Mouse (Mus musculus) induced T-regulatory cell, adult 2 months (primary cell): ENCODE measurements around the gene Slc24a3.

ENCODE experiments used
- DNase-seq: peaks from one replicate; pipeline ENCODE4 v3.0.0-alpha.2; 2012; ENCODE audit warnings: low read depth

Slc24a3 gene

DNA sequence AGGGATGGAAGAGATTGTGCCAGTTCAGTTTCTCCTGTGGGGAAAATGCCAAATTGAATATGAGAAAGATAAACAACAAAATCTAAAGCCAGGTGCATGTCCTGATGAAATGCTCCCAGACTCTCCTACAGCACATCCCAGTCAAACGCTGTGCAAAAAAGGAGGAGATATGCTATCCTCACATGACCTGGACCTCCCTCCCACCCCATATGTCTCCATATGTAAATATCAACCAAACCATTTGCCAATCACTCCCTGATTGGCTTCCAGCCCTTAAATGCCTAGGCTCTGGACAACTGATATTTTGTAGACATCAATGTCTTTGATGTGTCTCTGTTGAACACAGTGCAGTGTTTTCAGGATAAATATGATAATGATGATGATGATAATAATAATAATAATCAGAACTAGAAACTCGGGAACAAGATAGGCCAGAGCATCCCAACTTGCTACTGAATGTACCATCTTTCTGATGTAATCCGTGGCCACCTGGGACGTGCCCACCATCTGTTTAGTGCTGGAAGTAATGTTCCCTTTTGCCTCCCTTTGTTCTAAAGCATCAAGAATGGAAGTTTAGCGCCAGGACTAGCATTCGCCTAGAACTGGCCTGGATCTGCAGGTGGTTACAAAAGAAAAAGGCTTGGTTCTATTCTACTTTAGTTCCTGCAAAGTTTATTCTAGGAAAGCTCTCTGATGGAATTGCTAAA lies 190.8 kb downstream of the Slc24a3 start:
- DNase-seq: no peak

DNA sequence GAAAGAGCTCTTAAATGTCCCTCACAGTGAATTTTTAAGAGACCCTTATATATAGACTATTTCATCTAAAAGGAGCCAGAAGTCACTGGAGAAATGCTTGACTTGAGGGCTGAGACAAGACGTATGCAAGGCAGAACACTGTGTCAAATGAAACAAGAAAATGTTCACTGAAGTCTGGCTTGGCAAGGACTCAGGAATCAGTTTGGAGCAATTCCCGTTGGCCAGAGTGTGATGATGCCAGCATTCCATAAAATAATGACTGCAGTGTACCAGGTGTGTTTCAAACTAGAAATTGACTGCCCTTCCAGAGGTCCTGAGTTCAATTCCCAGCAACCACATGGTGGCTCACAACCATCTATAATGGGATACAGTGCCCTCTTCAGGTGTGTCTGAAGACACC lies 196.1 kb downstream of the Slc24a3 start:
- no peak for DNase-seq

DNA sequence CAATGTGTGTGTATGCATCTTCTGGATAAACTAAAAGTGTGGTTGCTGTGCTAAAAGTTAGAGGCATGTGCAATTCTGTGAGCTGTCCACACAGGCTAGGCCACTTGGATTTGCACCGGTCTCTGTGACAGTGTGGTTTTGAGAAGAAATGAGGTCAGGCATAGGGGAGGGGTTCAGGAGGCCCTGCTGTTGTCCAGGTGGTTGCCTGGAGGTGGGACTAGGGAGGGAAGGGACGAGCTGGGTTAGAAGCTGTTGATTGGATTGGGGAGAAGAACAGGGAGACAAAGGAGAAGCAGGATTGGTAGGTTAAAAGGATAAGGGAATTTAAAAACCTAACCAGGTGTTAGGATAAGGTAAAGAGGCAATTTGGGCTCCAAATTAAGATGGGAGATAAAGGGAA lies 201.1 kb downstream of the Slc24a3 start:
- DNase-seq: no peak

DNA sequence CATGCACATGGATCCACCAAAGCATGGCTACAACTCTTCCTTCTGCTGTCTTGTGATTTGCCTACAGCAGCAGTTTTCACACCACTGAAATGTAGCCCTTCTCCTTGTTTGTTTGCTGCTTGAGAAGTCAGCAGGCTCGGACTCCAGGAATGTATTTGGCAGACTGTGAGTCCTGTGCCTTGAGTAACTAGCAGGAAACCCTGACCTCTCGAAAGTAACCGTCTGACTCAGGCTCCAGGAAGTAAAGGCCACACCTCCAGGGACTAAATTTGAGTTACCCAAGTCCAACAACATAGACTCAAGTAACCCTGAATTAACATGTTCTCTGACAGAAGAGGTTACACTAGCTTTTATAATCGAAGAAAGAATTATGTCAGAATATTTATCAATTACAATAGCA lies 203.2 kb downstream of the Slc24a3 start:
- no peak for DNase-seq

DNA sequence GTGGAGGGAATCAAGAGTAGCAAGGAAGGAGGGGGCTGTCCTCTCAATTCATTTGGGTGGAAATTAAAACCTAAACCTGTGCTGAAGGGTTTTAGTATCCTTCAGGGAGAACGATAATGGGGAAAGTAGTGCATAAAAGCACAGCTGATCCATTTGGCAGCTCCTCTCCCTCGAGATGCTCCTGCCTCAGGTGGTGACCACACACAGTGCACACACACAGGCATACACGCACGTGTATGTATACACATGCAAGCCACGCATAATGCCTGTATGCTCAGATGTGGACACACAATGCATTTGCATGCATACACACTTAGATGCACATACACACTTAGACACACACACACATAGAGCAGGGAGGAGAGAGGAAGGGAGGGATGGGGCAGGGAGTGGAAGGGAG lies 206.2 kb downstream of the Slc24a3 start:
- DNase-seq: no peak

DNA sequence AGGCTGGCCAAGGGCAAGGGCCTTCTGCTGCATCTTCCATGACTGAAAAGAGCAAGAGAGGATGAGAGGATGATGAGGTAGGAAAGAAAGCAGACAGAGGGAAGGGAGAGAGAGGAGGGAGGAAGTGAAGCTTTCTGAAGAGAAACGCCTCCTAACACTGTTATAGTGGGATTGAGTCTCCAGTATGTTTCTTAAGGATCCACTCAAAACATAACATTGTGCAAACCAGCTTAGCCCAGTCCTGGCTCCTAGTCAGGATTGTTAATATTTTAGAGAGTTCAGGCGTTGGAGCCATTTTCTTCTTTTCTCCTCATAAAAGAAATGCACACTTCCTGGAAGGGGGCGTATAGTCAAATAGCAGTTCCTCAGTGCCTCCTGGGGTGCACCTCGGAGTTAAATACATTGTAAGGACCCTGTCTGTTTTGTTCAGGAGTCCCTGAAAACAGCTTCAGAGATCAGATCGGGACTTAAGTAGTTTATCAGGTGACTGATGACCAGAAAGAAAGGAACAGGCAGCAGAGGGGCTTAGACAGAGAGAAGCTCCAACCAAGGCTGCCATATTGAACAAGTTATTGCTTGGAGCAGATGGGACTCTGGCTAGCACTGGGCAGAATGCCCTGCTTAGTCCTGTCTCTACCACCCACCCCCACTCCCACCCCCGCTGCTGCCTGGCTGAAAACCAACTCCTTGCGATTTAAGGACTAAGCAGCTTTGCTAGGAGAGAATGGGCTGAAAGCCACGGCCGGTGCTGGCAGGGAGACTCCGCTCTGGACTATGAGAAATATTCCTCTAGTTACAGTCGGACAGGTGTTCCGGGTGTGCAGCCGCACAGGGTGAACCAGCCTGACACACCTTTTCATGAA lies 215.6 kb downstream of the Slc24a3 start:
- DNase-seq: no peak

DNA sequence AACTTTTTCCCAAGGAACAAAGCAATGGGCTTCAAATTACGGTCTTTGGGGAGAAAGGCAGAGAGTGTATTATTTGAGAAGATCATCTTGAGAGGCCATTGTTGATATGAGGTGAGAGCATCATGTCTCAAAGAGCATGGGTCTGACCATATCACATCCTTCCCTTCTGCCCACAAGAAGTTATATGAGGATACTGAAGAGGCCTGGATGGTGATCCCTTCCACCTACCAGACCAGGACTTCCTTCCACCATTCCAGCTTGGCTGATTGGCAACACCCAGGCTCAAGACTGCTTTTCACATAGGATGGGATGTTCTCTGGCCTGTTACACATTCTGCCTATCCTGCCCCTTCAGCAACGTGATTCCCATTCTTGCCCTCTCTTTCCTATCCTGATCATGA lies 216.7 kb downstream of the Slc24a3 start:
- DNase-seq: no peak

DNA sequence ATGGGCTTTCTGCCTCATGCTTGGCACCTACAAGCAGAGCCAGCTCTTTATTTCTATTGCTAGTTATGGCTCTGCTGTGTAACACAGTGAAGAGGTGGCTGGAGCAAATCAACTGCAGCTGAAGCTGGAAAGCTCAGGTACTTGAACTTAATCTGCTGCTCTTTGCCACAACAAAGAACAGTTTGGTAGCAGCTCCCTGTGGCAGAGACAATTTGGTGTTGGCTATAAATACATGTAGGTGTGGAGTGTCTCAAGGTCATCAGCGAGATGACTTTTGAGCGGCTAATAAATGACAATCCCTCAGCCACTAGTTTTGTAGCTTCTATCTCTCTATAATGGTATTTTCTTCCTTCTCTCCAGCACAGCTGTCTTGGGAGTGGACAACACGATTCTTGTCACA lies 217.7 kb downstream of the Slc24a3 start:
- DNase-seq: no peak

DNA sequence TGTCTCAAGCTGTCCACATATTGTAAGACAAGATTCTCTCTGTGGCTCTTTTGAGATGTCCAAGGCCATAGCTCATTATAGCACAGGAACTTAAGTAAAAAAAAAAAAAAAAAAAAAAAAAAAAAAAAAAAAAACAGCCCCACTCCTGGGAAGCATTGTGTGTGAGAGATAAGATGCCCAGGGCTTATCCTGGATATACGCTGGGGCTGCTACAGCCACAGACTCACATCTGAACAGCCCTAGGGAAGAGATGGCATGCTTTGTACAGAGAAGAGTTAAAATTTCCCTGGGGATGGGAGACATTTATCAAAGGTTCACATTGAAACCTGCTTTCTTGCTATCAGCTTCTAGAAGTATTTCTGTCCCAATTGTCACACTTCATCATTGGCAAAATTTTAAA lies 218.2 kb downstream of the Slc24a3 start:
- DNase-seq: no peak

DNA sequence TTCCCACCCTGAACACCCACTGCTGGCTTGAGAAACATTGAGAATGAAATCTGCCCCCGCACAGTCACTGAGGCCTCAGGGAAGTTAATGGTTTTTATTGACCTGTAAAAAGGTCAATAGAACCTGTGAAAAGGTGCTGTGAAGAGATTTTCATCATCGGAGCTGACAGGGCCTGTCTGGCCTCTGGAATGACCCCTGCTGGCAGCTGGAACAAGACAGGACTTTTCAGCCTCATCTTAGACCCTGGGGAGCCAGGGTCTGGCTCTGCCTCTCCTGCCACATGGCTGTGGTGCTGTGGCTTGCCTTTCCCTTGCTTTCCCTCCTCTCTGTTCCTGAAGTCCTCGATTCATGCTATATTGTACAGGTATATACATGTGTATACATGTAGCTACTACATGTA lies 228.2 kb downstream of the Slc24a3 start:
- DNase-seq: no peak

DNA sequence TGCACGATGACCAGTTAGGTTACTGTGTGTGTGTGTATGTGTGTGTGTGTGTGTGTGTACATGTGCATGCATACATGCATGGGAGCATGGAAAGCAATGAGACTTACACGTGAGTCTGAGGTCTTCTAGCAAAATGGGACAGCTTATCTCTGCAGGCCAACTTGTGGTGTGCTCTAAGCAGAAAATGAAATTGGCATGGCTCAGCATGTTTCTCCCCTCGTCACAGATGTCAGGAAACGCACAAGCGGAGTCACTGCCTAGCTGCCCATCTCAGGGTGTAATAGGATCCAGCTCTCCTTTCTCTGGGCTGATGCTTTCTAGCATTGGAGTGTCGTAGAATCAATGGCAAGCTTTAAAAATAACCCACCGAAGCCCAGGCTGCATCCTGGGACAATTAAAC lies 229.0 kb downstream of the Slc24a3 start:
- DNase-seq: no peak

DNA sequence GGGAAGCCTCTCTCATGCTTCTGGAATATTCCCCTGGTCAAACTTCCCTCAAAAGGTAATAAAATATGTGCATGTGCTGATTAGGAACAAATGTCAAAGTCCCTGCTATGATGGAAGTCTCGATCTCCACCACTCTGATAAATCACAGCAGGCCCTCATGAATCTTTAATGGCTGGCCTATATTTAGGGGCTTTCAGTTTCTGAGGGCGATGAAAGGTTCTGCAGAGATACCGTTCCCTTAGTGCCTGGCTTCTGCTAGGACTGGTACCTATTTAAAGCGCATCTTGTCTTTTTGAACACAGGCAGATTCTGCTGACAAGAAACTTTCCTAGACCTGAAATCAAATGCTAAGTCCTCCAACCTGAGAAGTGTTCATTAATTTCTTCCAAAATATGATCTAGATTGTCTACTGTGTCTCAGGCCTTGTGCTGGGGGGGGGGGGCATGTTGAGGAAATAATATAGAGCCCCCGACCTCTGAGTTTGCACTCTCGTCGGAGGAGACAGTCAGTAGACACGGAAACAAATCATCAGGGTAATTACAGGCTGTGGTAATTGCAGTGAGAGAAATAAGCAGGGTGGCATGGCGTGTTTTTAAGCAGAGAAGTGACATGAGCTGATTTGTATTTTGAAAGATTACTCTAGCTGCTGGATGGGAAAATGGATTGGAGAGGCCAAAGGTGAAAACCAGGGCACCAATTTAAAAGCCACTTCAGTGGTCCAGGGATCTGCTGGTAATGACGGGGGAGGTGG lies 230.1 kb downstream of the Slc24a3 start:
- no peak for DNase-seq

DNA sequence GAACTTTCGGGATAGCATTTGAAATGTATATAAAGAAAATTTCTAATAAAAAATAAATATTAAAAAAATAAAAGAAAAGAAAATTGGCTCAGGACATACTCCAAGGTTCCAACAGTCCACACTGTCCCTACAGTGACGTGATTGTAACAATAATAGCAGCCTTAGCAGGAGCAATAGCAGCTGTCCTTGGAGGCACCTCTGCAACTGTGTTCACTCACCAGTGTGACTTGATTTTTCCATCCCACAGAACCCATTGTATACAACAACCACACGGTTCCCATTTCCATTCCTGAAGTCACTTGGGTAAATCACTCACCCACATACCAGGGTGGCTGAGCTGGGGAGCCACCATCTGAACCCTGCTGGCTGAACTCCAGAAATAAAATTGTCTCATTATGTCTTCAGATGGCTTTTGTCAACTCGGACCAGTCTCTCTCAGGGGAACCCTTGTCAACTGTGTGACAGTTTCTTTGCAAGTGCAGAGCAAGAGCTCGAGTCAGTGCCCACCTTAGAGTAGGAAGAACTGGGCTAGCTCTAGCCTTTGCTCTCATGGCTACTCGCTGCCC lies 233.8 kb downstream of the Slc24a3 start:
- DNase-seq: no peak

DNA sequence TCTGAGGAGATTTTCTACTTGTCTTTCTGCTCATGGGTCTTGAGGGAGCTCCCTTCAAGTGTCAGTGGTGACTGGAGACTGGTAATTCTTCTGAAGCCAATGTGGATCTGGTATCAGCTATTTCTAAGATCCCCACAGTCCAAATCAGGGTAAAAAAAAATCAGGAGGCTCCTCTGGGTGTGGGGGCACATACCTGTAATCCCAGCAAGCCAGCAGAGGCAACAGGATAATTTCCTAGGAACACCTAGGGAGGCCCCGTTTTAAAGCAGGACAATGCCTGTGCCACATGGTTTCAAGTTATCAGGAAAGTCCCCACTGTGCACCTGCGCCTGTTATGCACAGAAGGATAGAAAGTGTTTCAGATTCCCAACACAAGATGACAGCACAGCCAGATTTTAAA lies 234.4 kb downstream of the Slc24a3 start:
- DNase-seq: no peak

DNA sequence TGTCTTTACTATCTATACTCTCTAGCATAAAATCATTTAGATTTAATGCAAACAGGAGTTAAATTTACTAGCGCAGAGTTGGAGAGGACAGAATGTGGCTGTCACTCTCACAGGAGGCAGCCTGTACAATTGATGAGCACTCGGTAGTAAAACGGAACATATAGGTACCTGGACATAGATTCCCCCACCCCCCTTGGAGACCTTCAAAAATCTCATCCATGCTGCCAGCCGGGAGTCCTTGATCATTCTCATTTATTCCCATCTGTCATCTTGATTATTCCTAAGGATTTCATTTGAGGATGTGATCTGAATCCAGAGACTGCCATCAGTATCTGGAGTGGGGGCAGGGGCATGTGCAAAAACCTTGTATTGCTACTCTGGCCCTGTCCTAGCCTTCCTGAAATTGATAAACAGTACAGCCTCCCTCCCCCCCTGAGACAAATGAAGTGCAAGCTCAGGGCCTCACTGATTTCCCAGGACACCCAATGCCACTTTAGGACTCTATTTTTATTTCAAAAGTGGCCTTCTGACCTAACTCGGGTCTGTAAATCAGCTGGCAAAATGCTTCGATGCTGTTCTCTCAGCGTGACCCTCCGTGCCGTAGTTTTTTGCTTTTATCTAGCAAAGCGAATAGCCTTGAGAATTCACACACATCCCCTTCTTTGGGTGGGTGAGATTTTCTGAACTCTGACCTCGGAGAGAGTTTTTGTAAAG lies 237.4 kb downstream of the Slc24a3 start:
- DNase-seq: no peak

DNA sequence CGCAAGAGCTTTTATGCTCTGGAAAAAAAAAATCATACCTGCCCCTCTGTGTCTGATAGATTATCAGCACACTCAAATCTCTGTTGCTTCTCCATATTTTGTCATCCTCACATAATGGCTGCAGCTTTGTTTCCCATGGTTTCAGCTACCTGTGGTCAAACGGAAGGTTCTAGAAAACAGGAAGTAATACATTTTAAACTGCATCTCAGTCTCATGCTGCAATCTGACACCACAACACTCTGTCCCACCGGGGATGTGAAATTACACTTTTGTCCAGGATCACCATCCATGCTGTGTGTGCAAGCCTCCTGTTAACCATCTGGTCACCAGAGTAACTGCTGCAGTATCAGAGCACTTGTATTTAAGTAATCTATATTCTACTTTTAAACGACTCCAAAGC lies 238.2 kb downstream of the Slc24a3 start:
- no peak for DNase-seq

DNA sequence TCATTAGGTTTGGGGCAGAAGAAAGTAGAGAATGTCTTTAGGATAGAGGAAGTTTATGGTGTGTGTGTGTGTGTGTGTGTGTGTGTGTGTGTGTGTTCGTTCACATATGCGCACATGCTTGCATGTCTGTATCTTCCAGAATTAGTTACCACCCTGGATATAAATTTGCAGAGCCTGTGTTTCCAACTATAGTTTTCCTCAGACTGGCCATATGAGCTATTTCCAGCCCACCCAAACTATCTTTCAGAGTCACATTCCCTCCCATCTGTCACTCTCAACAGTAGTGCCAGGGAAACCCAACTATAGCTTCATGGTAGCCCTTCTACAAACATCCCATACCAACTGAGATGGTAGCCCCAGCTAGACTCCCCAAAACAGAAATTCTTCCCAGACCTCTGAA lies 250.2 kb downstream of the Slc24a3 start:
- DNase-seq: no peak

DNA sequence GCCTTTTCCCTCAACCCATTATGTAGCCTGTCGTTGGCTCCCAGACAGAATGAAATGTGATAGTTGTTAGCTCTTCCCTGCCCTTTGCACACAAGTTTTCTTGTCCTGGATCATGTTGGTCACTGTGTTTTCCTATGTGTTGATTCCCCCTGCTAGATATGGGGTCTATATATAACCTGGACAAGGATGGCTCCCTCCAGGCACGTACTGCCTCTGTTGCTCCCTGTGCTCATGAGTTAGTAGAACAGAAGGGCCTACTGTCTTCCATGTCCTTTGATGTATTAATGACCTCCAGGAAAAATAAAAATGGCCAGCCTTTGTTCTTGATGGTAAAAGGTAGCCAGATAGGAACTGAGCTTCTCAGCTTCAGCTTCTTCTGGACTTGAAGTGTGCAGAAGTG lies 251.5 kb downstream of the Slc24a3 start:
- DNase-seq: no peak

DNA sequence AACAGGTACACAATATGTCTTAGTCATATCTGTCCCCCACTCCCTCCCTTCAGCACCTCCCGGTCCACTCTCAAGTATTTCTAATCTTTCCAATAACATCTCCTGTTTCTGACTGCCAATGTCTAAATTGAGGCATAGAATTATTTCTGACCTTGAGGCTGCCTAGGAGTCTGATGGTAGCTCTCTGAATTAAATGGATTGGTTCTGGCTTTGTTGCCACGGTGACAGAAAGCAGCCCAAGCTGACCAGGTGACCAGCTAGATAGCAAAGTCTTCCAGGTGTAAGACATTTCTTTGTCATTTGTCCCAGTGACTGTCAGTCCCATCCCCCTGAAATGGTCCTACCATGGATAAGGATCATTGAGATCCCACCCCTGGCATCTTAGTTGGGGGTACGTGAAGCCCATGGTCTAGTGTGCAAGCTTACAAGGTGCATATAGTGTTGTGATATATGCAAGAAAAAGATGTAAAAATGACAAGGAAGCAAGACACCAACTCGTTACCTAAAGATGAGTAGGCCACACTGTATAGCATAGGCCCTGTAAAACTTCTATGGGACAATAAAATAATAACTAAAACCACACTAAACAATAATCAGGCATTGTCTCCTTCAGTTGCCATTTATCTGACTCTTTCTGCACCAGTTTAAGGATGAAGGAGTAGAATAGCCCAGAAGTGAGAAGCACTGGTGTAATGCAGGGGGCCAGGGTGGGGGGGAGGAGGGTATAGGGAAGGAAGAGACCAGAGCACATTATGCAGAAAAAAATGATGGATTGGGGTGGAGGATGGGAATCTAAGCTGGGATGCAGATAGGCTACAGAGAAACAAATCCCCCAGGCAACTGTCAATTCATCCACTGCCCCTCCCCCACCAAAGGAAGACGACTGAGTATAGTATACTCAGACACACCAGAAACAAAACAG lies 253.7 kb downstream of the Slc24a3 start:
- no peak for DNase-seq

DNA sequence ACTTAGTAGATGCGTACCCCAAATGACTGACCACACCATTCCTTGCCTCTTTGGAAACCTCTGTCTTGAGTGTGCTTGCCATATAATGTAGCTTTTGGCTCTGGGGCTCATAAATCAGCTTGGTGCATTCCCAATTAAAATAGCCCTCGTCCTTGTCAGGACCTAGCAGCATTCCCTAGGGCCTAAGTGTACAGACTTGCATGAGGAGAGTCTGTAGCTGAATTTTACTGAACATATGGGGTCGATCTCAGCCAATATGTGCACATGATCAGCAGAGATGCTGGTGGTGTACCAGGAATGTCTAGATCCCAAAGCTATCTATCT lies 254.3 kb downstream of the Slc24a3 start:
- DNase-seq: no peak

DNA sequence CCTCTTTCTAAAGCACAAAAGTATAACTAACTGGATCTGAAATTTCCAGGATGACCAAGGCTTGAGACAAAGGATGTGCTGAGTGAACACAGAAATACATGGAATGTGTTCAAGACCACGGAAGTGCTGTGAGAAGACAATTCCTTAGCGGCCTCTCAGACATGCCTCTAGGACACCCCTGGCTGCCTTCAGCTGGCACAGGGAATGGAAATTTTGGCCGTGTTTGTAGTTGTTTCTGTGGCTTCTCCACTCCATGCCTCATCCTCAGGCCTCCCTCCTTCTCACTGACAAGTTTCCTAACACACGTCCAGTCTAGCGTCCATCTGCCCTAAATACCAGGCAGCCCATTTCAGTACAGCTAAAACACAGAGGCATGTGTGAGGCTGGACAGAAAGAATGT lies 262.4 kb downstream of the Slc24a3 start:
- DNase-seq: no peak
